Mouse (Mus musculus): ENCODE data around the gene Icam1. TPM values are rescaled to one million over a fixed set of nuclear protein-coding genes. Genes with fewer than 3 reads are reported as not detected.
A peak's percentile ranks its signal among the peaks of the same experiment; 100 is the strongest.
"Not testable (repeated sequence)": the region's sequence is repeated elsewhere in the genome, so short reads cannot be mapped to it uniquely, and the experiment has no call there.

Gene Icam1
- polyA plus RNA-seq, 1 experiment from 2014 or later, result 11.9 TPM

- no peak overlapping the region for H3K4me3 ChIP-seq (ENCODE audit: low read depth, low read length)
- peaks cover 12% of the 10 kb centered on the region for H3K4me1 ChIP-seq (ENCODE audit: control insufficient read depth, low read depth, low read length)
- WGBS (ENCODE audit: insufficient replicate concordance), result 41% methylated on average over 4 of the region's 4 CpGs
- H3K36me3 ChIP-seq (ENCODE audit: control insufficient read depth, insufficient read depth), result no peaks in the 10 kb centered on the region
- no peak overlapping the region for H3K4me2 ChIP-seq (ENCODE audit: low read depth, low read length)
- H3K9ac ChIP-seq (ENCODE audit: low read depth, low read length), result no peak overlapping the region
- peaks cover 3% of the 10 kb centered on the region for H3K27me3 ChIP-seq (ENCODE audit: control insufficient read depth, insufficient read depth, low read depth, low read length)
- H3K9me3 ChIP-seq (replicated peaks; ENCODE audit: control insufficient read depth, low read length), result no peaks in the 10 kb centered on the region
- H3K27ac ChIP-seq (ENCODE audit: low read length), result no peak overlapping the region
- no peak for ATAC-seq (ENCODE audit: low read depth)
These were observed 27.8 kb downstream of the Icam1 start for GRCm38 (mm10) chr9:21043563-21043962.

- not testable (repeated sequence) for H3K27ac ChIP-seq (ENCODE audit: low read length); H3K4me3 ChIP-seq (ENCODE audit: low read depth, low read length); ATAC-seq (ENCODE audit: low read depth); H3K9ac ChIP-seq (ENCODE audit: low read depth, low read length); H3K4me2 ChIP-seq (ENCODE audit: low read depth, low read length); H3K36me3 ChIP-seq (ENCODE audit: control insufficient read depth, insufficient read depth); H3K27me3 ChIP-seq (ENCODE audit: control insufficient read depth, insufficient read depth, low read depth, low read length); H3K4me1 ChIP-seq (ENCODE audit: control insufficient read depth, low read depth, low read length); H3K9me3 ChIP-seq (replicated peaks; ENCODE audit: control insufficient read depth, low read length)
- WGBS (ENCODE audit: insufficient replicate concordance), result 48% methylated on average over 1 of the region's 1 CpGs
These were observed 29.0 kb downstream of the Icam1 start for GRCm38 (mm10) chr9:21044785-21045184.

GRCm38 (mm10) chr9:21045235-21045634 lies 29.4 kb downstream of the Icam1 start:
- H3K4me2 ChIP-seq (ENCODE audit: low read depth, low read length), result no peak overlapping the region
- H3K4me1 ChIP-seq (ENCODE audit: control insufficient read depth, low read depth, low read length), result peaks cover 2% of the 10 kb centered on the region
- no peaks in the 10 kb centered on the region for H3K9me3 ChIP-seq (replicated peaks; ENCODE audit: control insufficient read depth, low read length)
- no peaks in the 10 kb centered on the region for H3K27me3 ChIP-seq (ENCODE audit: control insufficient read depth, insufficient read depth, low read depth, low read length)
- no peak overlapping the region for H3K4me3 ChIP-seq (ENCODE audit: low read depth, low read length)
- ATAC-seq (ENCODE audit: low read depth), result no peak
- no peak overlapping the region for H3K9ac ChIP-seq (ENCODE audit: low read depth, low read length)
- no peak overlapping the region for H3K27ac ChIP-seq (ENCODE audit: low read length)
- 57% methylated on average over 3 of the region's 3 CpGs for WGBS (ENCODE audit: insufficient replicate concordance)
- H3K36me3 ChIP-seq (ENCODE audit: control insufficient read depth, insufficient read depth), result no peaks in the 10 kb centered on the region

- no peak overlapping the region for H3K4me2 ChIP-seq (ENCODE audit: low read depth, low read length)
- H3K36me3 ChIP-seq (ENCODE audit: control insufficient read depth, insufficient read depth), result no peaks in the 10 kb centered on the region
- peak; percentile 50 for ATAC-seq (ENCODE audit: low read depth)
These were observed 35.8 kb downstream of the Icam1 start for GRCm38 (mm10) chr9:21051578-21051977.

GRCm38 (mm10) chr9:21062928-21063327 lies 47.1 kb downstream of the Icam1 start:
- H3K4me3 ChIP-seq (ENCODE audit: low read depth, low read length), result no peak overlapping the region

More at GRCm38 (mm10) chr9:21051578-21051977, 35.8 kb downstream of the Icam1 start:
- no peaks in the 10 kb centered on the region; the same call in 1 of the 2 replicates for H3K4me1 ChIP-seq (ENCODE audit: control insufficient read depth, low read depth, low read length)
- WGBS (ENCODE audit: insufficient replicate concordance), result 35% methylated on average over 10 of the region's 10 CpGs
- no peak overlapping the region for H3K9ac ChIP-seq (ENCODE audit: low read depth, low read length)
- peaks cover 4% of the 10 kb centered on the region; the same call in 1 of the 2 replicates for H3K27me3 ChIP-seq (ENCODE audit: control insufficient read depth, insufficient read depth, low read depth, low read length)
- H3K4me3 ChIP-seq (ENCODE audit: low read depth, low read length), result no peak overlapping the region
- H3K27ac ChIP-seq (ENCODE audit: low read length), result no peak overlapping the region
- no peaks in the 10 kb centered on the region for H3K9me3 ChIP-seq (replicated peaks; ENCODE audit: control insufficient read depth, low read length)

GRCm38 (mm10) chr9:21067006-21067684 lies 51.4 kb downstream of the Icam1 start, which contains the start of gene Zglp1:
Zglp1 (minus strand) TSS chr9:21067093.
- H3K4me1 ChIP-seq (ENCODE audit: control insufficient read depth, low read depth, low read length), result peaks cover 4% of the 10 kb centered on the region
- no peaks in the 10 kb centered on the region for H3K27me3 ChIP-seq (ENCODE audit: control insufficient read depth, insufficient read depth, low read depth, low read length)
- H3K4me3 ChIP-seq (ENCODE audit: low read depth, low read length), result no peak within 1 kb of the TSS
- ATAC-seq (ENCODE audit: low read depth), result no peak
- WGBS (ENCODE audit: insufficient replicate concordance), result 81% methylated on average over 27 of the region's 27 CpGs
- no peaks in the 10 kb centered on the region for H3K9me3 ChIP-seq (replicated peaks; ENCODE audit: control insufficient read depth, low read length)
- H3K4me2 ChIP-seq (ENCODE audit: low read depth, low read length), result no peak within 1 kb of the TSS
- no peak within 1 kb of the TSS for H3K9ac ChIP-seq (ENCODE audit: low read depth, low read length)
- no peak within 1 kb of the TSS for H3K27ac ChIP-seq (ENCODE audit: low read length)
- peaks cover 6% of the 10 kb centered on the region; the same call in 1 of the 2 replicates for H3K36me3 ChIP-seq (ENCODE audit: control insufficient read depth, insufficient read depth)

More at GRCm38 (mm10) chr9:21062928-21063327, 47.1 kb downstream of the Icam1 start:
- peaks cover 6% of the 10 kb centered on the region; the same call in 1 of the 2 replicates for H3K36me3 ChIP-seq (ENCODE audit: control insufficient read depth, insufficient read depth)
- H3K9ac ChIP-seq (ENCODE audit: low read depth, low read length), result no peak overlapping the region
- H3K4me2 ChIP-seq (ENCODE audit: low read depth, low read length), result no peak overlapping the region
- no peaks in the 10 kb centered on the region; the same call in 1 of the 2 replicates for H3K4me1 ChIP-seq (ENCODE audit: control insufficient read depth, low read depth, low read length)
- ATAC-seq (ENCODE audit: low read depth), result no peak
- H3K27ac ChIP-seq (ENCODE audit: low read length), result no peak overlapping the region
- H3K27me3 ChIP-seq (ENCODE audit: control insufficient read depth, insufficient read depth, low read depth, low read length), result no peaks in the 10 kb centered on the region
- H3K9me3 ChIP-seq (replicated peaks; ENCODE audit: control insufficient read depth, low read length), result no peaks in the 10 kb centered on the region
- WGBS (ENCODE audit: insufficient replicate concordance), result 72% methylated on average over 2 of the region's 2 CpGs

- Histone ChIP-seq H3K4me1 (ENCODE audit: control insufficient read depth, low read depth, low read length) (peaks cover 18% of the 10 kb centered on the region), H3K27me3 (ENCODE audit: control insufficient read depth, insufficient read depth, low read depth, low read length) (no peaks in the 10 kb centered on the region), H3K9ac (ENCODE audit: low read depth, low read length) (peak overlapping the region; percentile 74), H3K4me3 (ENCODE audit: low read depth, low read length) (peak overlapping the region; percentile 81), H3K27ac (ENCODE audit: low read length) (peak overlapping the region; percentile 39), H3K9me3 (replicated peaks; ENCODE audit: control insufficient read depth, low read length) (no peaks in the 10 kb centered on the region), H3K4me2 (ENCODE audit: low read depth, low read length) (peak overlapping the region; percentile 91), H3K36me3 (ENCODE audit: control insufficient read depth, insufficient read depth) (peaks cover 22% of the 10 kb centered on the region)
- 4% methylated on average over 4 of the region's 4 CpGs for WGBS (ENCODE audit: insufficient replicate concordance)
- no peak for ATAC-seq (ENCODE audit: low read depth)
These were observed 56.9 kb downstream of the Icam1 start for GRCm38 (mm10) chr9:21072641-21073040.

GRCm38 (mm10) chr9:21073044-21073840 lies 57.5 kb downstream of the Icam1 start, which contains the start of the genes Gm49373 and Fdx1l:
Gm49373 (minus strand) TSS chr9:21073096.
Fdx1l (minus strand) TSS chr9:21073614.
- peak within 1 kb of the TSS; percentile 91 for H3K4me2 ChIP-seq (ENCODE audit: low read depth, low read length)
- H3K27me3 ChIP-seq (ENCODE audit: control insufficient read depth, insufficient read depth, low read depth, low read length), result no peaks in the 10 kb centered on the region
- peaks cover 24% of the 10 kb centered on the region for H3K36me3 ChIP-seq (ENCODE audit: control insufficient read depth, insufficient read depth)
- H3K9me3 ChIP-seq (replicated peaks; ENCODE audit: control insufficient read depth, low read length), result no peaks in the 10 kb centered on the region
- peaks cover 18% of the 10 kb centered on the region for H3K4me1 ChIP-seq (ENCODE audit: control insufficient read depth, low read depth, low read length)
- 2% methylated on average over 58 of the region's 58 CpGs for WGBS (ENCODE audit: insufficient replicate concordance)
- peak within 1 kb of the TSS; percentile 39 for H3K27ac ChIP-seq (ENCODE audit: low read length)
- peak; percentile 94 for ATAC-seq (ENCODE audit: low read depth)
- peak within 1 kb of the TSS; percentile 81 for H3K4me3 ChIP-seq (ENCODE audit: low read depth, low read length)
- H3K9ac ChIP-seq (ENCODE audit: low read depth, low read length), result peak within 1 kb of the TSS; percentile 74

Measured in liver, embryonic 16.5 days (tissue).